Mouse (Mus musculus): ENCODE measurements around the gene Nhlrc2. TPM values are rescaled to one million over a fixed set of nuclear protein-coding genes. Genes with fewer than 3 reads are reported as not detected.

The Nhlrc2 gene
- polyA plus RNA-seq, 1 experiment = 6.8 TPM

DNA sequence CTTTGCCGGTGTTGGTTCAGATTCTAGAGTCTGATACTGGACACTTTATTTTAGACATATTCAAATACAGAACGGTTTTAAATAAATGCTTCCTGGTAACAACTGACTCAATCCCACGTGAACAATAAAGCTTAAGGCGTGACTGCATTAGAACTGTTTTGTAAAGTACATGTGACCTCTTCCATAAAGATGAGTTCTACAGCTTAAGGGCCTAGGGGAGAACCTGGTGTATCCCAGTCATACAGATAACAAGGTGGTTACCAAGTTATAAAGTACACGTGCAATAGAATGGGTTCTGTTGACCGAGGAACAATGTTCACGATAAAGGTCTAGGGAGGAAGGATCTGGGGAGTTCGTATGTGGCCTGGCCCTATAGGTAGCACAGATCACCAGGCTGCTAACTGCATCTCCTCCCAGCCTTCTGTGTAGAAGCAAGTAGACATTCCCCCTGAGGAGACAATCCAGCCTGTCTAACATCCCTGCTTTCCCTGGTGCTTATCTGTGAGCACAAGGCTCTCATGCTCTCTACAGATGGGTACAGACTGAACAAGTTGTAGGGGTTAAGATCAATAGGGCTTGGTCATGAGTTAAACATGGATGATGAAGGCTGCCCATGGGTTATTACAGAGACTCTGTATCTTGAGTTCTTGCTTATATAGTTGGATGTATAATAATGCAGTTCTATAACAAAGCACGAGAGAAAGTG, 14.5 kb downstream of the Nhlrc2 start:
- Histone ChIP-seq H3K36me3 (ENCODE audit: control insufficient read depth, insufficient read depth) (peaks cover 18% of the 10 kb centered on the region), H3K79me2 (ENCODE audit: control insufficient read depth, insufficient read depth) (peaks cover 94% of the 10 kb centered on the region), H3K4me3 (ENCODE audit: insufficient read depth, poor library complexity, severe bottlenecking) (no peak overlapping the region), H3K79me3 (ENCODE audit: low read depth) (peaks cover 63% of the 10 kb centered on the region), H3K27me3 (ENCODE audit: control insufficient read depth, insufficient read depth, insufficient read length) (no peaks in the 10 kb centered on the region), H3ac (ENCODE audit: control insufficient read depth, insufficient read length, low read depth) (no peak overlapping the region)
- TF ChIP-seq CEBPB (IDR thresholded peaks at IDR 0.05; ENCODE audit: low read depth) = no peak
- TF ChIP-seq FOSL1 (IDR thresholded peaks at IDR 0.05; ENCODE audit: insufficient read depth, low read length, poor library complexity, severe bottlenecking) = no peak
- no peak for TF ChIP-seq MAX (IDR thresholded peaks at IDR 0.05)

DNA sequence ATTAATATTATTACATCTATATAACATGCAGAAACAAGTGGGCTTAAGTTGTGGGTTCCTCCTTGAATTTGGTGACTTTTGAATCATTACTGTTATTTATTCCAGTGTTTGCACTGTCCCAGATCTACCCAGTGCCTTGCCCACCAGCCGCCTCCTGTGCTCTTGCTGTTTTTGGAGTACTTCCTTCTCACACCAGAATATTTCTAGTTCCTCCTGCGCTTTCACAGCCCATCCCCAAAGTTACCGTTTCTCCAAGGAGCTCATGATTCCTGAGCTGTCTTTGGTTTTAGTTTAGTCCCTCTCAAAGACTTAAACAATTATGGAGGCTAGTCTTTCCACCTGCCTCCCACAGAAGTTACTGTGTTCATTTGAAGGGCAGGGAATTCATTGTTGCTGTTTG, 15.4 kb downstream of the Nhlrc2 start:
- no peaks in the 10 kb centered on the region for H3K27me3 ChIP-seq (ENCODE audit: control insufficient read depth, insufficient read depth, insufficient read length)
- peaks cover 93% of the 10 kb centered on the region for H3K79me2 ChIP-seq (ENCODE audit: control insufficient read depth, insufficient read depth)
- H3K36me3 ChIP-seq (ENCODE audit: control insufficient read depth, insufficient read depth) = peaks cover 16% of the 10 kb centered on the region
- H3K79me3 ChIP-seq (ENCODE audit: low read depth) = peaks cover 63% of the 10 kb centered on the region
- TF ChIP-seq FOSL1 (IDR thresholded peaks at IDR 0.05; ENCODE audit: insufficient read depth, low read length, poor library complexity, severe bottlenecking) (no peak), CEBPB (IDR thresholded peaks at IDR 0.05; ENCODE audit: low read depth) (no peak), MYOD1 (IDR thresholded peaks at IDR 0.05; ENCODE audit: control insufficient read depth, insufficient read length, low read depth) (no peak), MAX (IDR thresholded peaks at IDR 0.05) (no peak), MYOG (IDR thresholded peaks at IDR 0.05; ENCODE audit: control insufficient read depth, extremely low read depth, insufficient read length) (no peak), CTCF (IDR thresholded peaks at IDR 0.05; ENCODE audit: control insufficient read depth, insufficient read depth, insufficient read length) (no peak), USF1 (IDR thresholded peaks at IDR 0.05; ENCODE audit: low read depth) (no peak)
- no peak overlapping the region for H3ac ChIP-seq (ENCODE audit: control insufficient read depth, insufficient read length, low read depth)
- H3K4me3 ChIP-seq (ENCODE audit: insufficient read depth, poor library complexity, severe bottlenecking) = no peak overlapping the region

DNA sequence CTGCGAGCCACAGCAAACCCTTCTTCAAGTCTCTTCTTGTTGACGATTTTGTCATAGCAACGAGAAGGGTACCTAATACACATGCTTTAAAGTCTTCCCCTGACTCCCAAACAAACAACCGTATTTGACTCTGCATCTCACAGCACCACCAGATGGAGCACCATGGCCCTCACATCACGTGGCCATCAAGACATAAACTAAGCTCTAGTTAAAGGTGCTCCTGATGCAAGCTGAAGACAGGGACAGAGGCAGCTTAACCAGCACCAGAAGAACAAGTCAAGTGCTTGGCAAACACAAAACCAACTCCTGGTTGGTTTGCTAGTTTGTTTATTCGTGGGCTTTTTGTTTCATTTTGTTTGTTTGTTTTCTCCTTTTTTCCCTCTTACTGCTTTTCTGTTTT, 17.3 kb downstream of the Nhlrc2 start:
- Histone ChIP-seq H3K27me3 (ENCODE audit: control insufficient read depth, insufficient read depth, insufficient read length) (no peaks in the 10 kb centered on the region), H3K4me3 (ENCODE audit: insufficient read depth, poor library complexity, severe bottlenecking) (no peak overlapping the region), H3K79me3 (ENCODE audit: low read depth) (peaks cover 50% of the 10 kb centered on the region), H3K36me3 (ENCODE audit: control insufficient read depth, insufficient read depth) (peaks cover 7% of the 10 kb centered on the region), H3ac (ENCODE audit: control insufficient read depth, insufficient read length, low read depth) (no peak overlapping the region), H3K79me2 (ENCODE audit: control insufficient read depth, insufficient read depth) (peaks cover 87% of the 10 kb centered on the region)
- TF ChIP-seq MAX (IDR thresholded peaks at IDR 0.05) (no peak), USF1 (IDR thresholded peaks at IDR 0.05; ENCODE audit: low read depth) (peak; percentile 47), CTCF (IDR thresholded peaks at IDR 0.05; ENCODE audit: control insufficient read depth, insufficient read depth, insufficient read length) (peak; percentile 26), MYOG (IDR thresholded peaks at IDR 0.05; ENCODE audit: control insufficient read depth, extremely low read depth, insufficient read length) (no peak), FOSL1 (IDR thresholded peaks at IDR 0.05; ENCODE audit: insufficient read depth, low read length, poor library complexity, severe bottlenecking) (no peak), CEBPB (IDR thresholded peaks at IDR 0.05; ENCODE audit: low read depth) (no peak), MYOD1 (IDR thresholded peaks at IDR 0.05; ENCODE audit: control insufficient read depth, insufficient read length, low read depth) (no peak)

DNA sequence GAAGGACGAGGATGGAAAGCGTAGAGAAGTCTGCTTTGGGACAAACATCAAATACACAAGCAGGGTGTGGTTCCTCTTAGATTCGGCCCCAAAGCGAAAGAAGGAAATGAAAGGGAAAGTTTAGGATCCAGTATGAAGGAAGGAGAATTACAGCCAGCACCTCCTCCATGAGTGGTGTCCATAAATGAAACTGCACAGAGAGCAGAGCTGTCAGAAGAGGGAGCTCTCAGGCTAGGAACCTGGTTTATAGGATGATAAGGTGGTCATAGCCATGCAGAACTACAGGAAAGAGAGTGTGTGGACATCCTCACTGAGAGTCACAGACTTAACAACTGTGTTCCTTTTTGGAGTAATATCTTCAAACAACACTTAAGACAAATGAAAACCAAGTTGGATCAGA, 18.0 kb downstream of the Nhlrc2 start:
- Histone ChIP-seq H3K79me2 (ENCODE audit: control insufficient read depth, insufficient read depth) (peaks cover 80% of the 10 kb centered on the region), H3ac (ENCODE audit: control insufficient read depth, insufficient read length, low read depth) (no peak overlapping the region), H3K4me3 (ENCODE audit: insufficient read depth, poor library complexity, severe bottlenecking) (no peak overlapping the region), H3K36me3 (ENCODE audit: control insufficient read depth, insufficient read depth) (peaks cover 11% of the 10 kb centered on the region), H3K79me3 (ENCODE audit: low read depth) (peaks cover 44% of the 10 kb centered on the region), H3K27me3 (ENCODE audit: control insufficient read depth, insufficient read depth, insufficient read length) (no peaks in the 10 kb centered on the region)
- TF ChIP-seq MAX (IDR thresholded peaks at IDR 0.05) (no peak), CTCF (IDR thresholded peaks at IDR 0.05; ENCODE audit: control insufficient read depth, insufficient read depth, insufficient read length) (peak; percentile 53), FOSL1 (IDR thresholded peaks at IDR 0.05; ENCODE audit: insufficient read depth, low read length, poor library complexity, severe bottlenecking) (no peak), USF1 (IDR thresholded peaks at IDR 0.05; ENCODE audit: low read depth) (no peak), MYOD1 (IDR thresholded peaks at IDR 0.05; ENCODE audit: control insufficient read depth, insufficient read length, low read depth) (no peak)

DNA sequence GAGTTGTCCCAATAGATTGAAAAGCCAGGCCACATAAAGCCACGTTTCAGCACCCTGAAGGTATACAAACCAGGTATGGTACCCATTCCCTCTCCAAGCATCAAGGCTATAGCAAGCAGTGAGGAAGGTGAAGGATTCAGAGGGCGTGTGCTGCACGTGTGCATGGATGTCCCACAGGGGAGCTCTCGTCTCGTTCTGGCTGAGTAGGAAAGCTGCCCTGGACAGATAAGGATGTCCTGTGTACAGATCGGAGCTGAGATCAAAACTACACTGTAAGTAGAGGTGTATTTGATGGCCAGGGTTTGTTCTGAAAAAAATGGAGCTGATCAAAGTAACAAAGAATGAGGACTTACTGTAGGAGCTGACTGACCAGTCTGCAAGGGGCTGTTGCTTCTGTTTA, 18.9 kb downstream of the Nhlrc2 start:
- Histone ChIP-seq H3K27me3 (ENCODE audit: control insufficient read depth, insufficient read depth, insufficient read length) (no peaks in the 10 kb centered on the region), H3K79me2 (ENCODE audit: control insufficient read depth, insufficient read depth) (peaks cover 76% of the 10 kb centered on the region), H3ac (ENCODE audit: control insufficient read depth, insufficient read length, low read depth) (no peak overlapping the region), H3K36me3 (ENCODE audit: control insufficient read depth, insufficient read depth) (peaks cover 16% of the 10 kb centered on the region), H3K4me3 (ENCODE audit: insufficient read depth, poor library complexity, severe bottlenecking) (no peak overlapping the region), H3K79me3 (ENCODE audit: low read depth) (peaks cover 37% of the 10 kb centered on the region)
- TF ChIP-seq FOSL1 (IDR thresholded peaks at IDR 0.05; ENCODE audit: insufficient read depth, low read length, poor library complexity, severe bottlenecking) = no peak
- TF ChIP-seq CEBPB (IDR thresholded peaks at IDR 0.05; ENCODE audit: low read depth) = no peak
- no peak for TF ChIP-seq MAX (IDR thresholded peaks at IDR 0.05)
- TF ChIP-seq MYOG (IDR thresholded peaks at IDR 0.05; ENCODE audit: control insufficient read depth, extremely low read depth, insufficient read length) = no peak
- TF ChIP-seq USF1 (IDR thresholded peaks at IDR 0.05; ENCODE audit: low read depth) = no peak
- TF ChIP-seq CTCF (IDR thresholded peaks at IDR 0.05; ENCODE audit: control insufficient read depth, insufficient read depth, insufficient read length) = no peak
- no peak for TF ChIP-seq MYOD1 (IDR thresholded peaks at IDR 0.05; ENCODE audit: control insufficient read depth, insufficient read length, low read depth)

DNA sequence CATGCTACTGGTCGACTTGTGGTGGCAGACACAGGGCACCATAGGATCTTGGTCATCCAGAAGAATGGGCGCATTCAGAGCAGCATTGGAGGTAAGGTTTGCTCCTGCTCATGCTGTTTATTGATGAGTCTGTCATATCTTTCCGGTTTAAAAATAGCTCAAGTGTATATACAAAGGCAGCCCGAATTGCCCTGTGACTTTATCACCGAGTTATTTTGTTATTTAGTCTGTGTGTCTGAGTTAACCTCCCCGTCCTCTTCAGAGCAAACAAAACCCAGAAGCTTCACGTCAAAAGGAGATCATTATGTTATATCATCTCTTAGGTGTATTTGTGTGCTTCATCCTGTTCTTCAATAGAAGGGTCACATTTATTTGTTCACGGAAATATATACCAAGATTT, 22.7 kb downstream of the Nhlrc2 start:
- Histone ChIP-seq H3K79me3 (ENCODE audit: low read depth) (peaks cover 17% of the 10 kb centered on the region), H3K27me3 (ENCODE audit: control insufficient read depth, insufficient read depth, insufficient read length) (no peaks in the 10 kb centered on the region), H3K79me2 (ENCODE audit: control insufficient read depth, insufficient read depth) (peaks cover 68% of the 10 kb centered on the region), H3K4me3 (ENCODE audit: insufficient read depth, poor library complexity, severe bottlenecking) (no peak overlapping the region), H3K36me3 (ENCODE audit: control insufficient read depth, insufficient read depth) (peaks cover 21% of the 10 kb centered on the region), H3ac (ENCODE audit: control insufficient read depth, insufficient read length, low read depth) (no peak overlapping the region)
- TF ChIP-seq MYOD1 (IDR thresholded peaks at IDR 0.05; ENCODE audit: control insufficient read depth, insufficient read length, low read depth) = no peak
- TF ChIP-seq USF1 (IDR thresholded peaks at IDR 0.05; ENCODE audit: low read depth) = no peak
- no peak for TF ChIP-seq CTCF (IDR thresholded peaks at IDR 0.05; ENCODE audit: control insufficient read depth, insufficient read depth, insufficient read length)
- TF ChIP-seq CEBPB (IDR thresholded peaks at IDR 0.05; ENCODE audit: low read depth) = no peak
- no peak for TF ChIP-seq MYOG (IDR thresholded peaks at IDR 0.05; ENCODE audit: control insufficient read depth, extremely low read depth, insufficient read length)
- no peak for TF ChIP-seq FOSL1 (IDR thresholded peaks at IDR 0.05; ENCODE audit: insufficient read depth, low read length, poor library complexity, severe bottlenecking)
- TF ChIP-seq MAX (IDR thresholded peaks at IDR 0.05) = no peak

Data from C2C12 (cell line).